Mouse (Mus musculus) heart, embryonic 10.5 days (tissue): ENCODE measurements around the gene Gse1. TPM values are rescaled to one million over a fixed set of nuclear protein-coding genes. Genes with fewer than 3 reads are reported as not detected.

Experiments
- DNase-seq: peaks from one replicate; pipeline ENCODE4 v3.0.0-alpha.2; 2017; ENCODE audit warnings: low spot score
- H3K27ac ChIP-seq: fragments of 300-500 bp; sonication (generic); 2 replicates; pipeline ENCODE4 v1.5.1; 2016; ENCODE audit warnings: mild to moderate bottlenecking
- H3K27me3 ChIP-seq: fragments of 300-500 bp; sonication (generic); 2 replicates; pipeline ENCODE4 v1.6.1; 2016; ENCODE audit warnings: mild to moderate bottlenecking; ENCODE audit not compliant: poor library complexity, insufficient read depth, severe bottlenecking
- H3K36me3 ChIP-seq: fragments of 300-500 bp; sonication (generic); 2 replicates; pipeline ENCODE4 v1.6.1; 2016; ENCODE audit warnings: mild to moderate bottlenecking, moderate library complexity
- H3K4me1 ChIP-seq: fragments of 300-500 bp; sonication (generic); 2 replicates; pipeline ENCODE4 v1.6.1; 2016; ENCODE audit warnings: mild to moderate bottlenecking
- H3K4me3 ChIP-seq: fragments of 300-500 bp; sonication (generic); 2 replicates; pipeline ENCODE4 v1.5.1; 2016; ENCODE audit warnings: mild to moderate bottlenecking, moderate library complexity
- H3K9me3 ChIP-seq: fragments of 300-500 bp; sonication (generic); 2 replicates; pipeline ENCODE4 v1.6.1; 2016; ENCODE audit warnings: mild to moderate bottlenecking, moderate library complexity
- WGBS: fragments of 180-500 bp; shearing (Covaris S2); methylation state at CpG from one replicate; pipeline ENCODE4 v1.1.7; 2016; 5-methylcytosine and 5-hydroxymethylcytosine counted together
- polyA plus RNA-seq: library from polyadenylated mRNA; unstranded; fragments of >200 nt; fragmentation: Nextera tagmentation; extraction: Ambion mirVana; gene quantifications from 2 replicates; pipeline ENCODE4 v1.2.1, GENCODE M21; 2016

Gene Gse1
- polyA plus RNA-seq, 1 experiment from 2014 or later = 13.7 TPM

DNA sequence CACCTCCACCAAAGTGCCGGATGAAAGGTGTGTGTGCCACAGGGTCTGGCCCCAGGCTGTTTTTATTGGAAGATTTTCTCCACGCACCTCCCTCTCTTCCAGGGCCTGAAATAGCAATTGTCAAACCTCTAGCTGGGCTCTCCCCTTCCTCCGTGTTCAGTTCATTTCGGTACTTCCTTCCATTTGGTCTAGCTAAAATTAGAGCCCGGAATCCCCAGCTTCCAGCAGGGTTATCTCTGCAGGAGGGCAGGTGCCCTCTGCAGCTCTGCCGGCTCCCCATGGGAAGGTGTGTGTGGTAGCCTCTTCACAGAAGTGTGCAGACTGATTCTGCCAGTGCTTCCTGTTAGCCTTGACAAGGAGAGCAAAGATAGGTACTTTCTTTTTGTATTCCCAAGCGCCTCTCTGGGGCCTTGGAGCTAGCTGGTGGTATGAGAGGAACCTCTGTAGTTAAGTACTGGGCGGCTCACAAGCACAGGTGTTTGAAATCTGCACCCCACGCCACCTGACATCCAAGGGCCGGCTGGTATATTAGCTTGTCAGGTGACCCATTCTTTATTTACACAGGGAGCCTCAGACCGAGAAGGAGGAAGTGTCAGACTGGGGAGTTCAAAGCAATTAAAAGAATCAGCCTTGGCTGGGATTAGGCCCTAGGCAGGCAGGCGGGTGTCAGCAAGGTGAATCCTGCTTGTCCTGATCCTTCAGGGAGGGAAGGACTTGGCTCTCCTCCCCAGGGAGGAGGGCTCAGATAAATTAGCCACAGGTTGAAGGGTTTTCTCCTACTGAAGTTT lies 262.3 kb downstream of the Gse1 start:
- Histone ChIP-seq H3K4me1 (peaks cover 86% of the 10 kb centered on the region), H3K27ac (peak overlapping the region; percentile 93), H3K36me3 (no peaks in the 10 kb centered on the region), H3K27me3 (no peaks in the 10 kb centered on the region), H3K9me3 (no peaks in the 10 kb centered on the region), H3K4me3 (peak overlapping the region; percentile 87)
- no peak for DNase-seq
- 11% methylated on average over 12 of the region's 12 CpGs for WGBS

DNA sequence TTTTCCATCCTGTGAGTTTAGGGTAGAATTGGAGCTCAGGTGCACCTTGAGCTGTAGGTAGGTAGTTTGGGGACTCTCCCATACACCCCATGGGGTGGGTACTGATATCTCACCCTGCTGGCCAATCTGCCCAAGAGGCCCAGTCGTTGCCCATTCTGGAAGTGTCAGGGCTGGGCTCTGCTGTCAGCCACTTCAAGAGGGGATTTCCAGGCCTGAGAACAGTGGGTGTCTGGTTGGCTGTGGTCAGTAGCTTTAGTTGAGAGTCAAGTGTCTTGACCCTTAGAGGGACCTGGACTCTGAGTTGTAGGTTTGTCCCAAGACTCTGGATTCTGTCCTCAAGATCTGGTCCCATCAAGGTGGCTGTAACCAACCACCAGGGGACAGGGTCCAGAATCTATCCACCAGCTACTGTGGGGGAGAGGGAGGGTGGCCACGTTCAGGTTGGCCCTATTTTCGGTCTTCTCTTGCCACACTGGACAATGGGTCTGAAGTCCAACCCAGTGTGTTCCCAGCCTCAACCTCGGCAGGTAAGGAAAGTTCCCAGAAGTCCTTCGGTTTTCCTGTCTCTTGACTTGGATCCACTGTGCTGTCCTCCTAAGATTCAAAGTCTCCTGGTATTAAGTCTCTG lies 263.0 kb downstream of the Gse1 start:
- DNase-seq = no peak
- Histone ChIP-seq H3K4me3 (peak overlapping the region; percentile 87), H3K4me1 (peaks cover 84% of the 10 kb centered on the region), H3K36me3 (no peaks in the 10 kb centered on the region), H3K9me3 (no peaks in the 10 kb centered on the region), H3K27ac (peak overlapping the region; percentile 93), H3K27me3 (no peaks in the 10 kb centered on the region)
- 60% methylated on average over 5 of the region's 5 CpGs for WGBS

DNA sequence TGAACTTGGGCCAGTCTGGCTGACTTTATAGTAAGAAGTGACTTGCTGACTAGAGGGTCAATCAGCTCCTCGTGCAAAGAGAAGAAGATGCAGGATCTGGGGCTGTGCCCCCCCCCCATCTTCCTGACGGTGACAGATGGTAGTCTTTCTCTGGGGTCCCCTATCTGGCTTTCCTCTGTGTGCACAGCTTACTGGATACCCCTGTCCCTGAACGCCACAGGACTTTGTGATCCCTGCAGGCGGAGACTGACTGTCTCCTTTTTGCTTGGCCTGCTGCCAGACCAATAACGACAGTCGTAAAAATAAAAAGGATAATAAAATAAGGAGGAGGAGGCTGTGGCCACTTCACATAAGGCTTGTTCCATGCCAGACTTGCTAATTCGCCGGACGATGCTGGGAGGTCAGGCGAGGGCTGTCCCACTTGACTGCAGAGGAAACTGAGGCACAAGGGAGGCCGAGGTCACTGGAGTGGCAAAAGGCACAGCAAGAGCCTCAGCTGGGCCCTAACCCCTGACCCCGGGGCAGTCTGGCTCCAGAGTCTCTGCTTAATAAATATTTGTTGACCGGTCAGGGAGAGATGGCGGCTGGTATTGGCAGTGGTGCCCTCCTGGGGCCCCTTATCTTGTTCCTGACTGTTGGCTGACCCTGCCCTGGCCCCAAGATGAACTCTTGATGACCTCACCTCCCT lies 264.1 kb downstream of the Gse1 start:
- Histone ChIP-seq H3K36me3 (no peaks in the 10 kb centered on the region), H3K27me3 (no peaks in the 10 kb centered on the region), H3K27ac (peak overlapping the region; percentile 84; the same call in 1 of the 2 replicates), H3K4me1 (peaks cover 84% of the 10 kb centered on the region), H3K9me3 (no peaks in the 10 kb centered on the region), H3K4me3 (peak overlapping the region; percentile 87)
- 40% methylated on average over 14 of the region's 14 CpGs for WGBS
- no peak for DNase-seq

DNA sequence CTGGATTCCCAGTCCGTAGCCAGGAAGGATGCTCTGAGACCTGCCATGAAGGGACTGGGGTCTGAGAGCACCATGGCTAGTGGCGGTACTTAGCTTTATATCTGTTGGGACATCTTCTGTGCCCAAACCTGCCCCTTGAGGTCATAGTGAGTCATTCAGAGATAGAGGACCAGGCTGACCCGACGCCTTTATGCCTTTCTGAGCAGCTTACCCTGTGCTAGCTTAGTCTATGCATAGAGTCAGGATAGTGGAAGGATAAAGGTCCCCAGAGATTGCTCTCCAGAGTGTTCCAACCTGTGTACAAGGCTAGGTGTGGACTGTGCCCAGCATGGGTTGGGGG lies 264.6 kb downstream of the Gse1 start:
- Histone ChIP-seq H3K27ac (peak overlapping the region; percentile 84; the same call in 1 of the 2 replicates), H3K4me1 (peaks cover 86% of the 10 kb centered on the region), H3K9me3 (no peaks in the 10 kb centered on the region), H3K4me3 (peak overlapping the region; percentile 22; the same call in 1 of the 2 replicates), H3K36me3 (no peaks in the 10 kb centered on the region), H3K27me3 (no peaks in the 10 kb centered on the region)
- DNase-seq = no peak
- WGBS = 20% methylated on average over 4 of the region's 4 CpGs

DNA sequence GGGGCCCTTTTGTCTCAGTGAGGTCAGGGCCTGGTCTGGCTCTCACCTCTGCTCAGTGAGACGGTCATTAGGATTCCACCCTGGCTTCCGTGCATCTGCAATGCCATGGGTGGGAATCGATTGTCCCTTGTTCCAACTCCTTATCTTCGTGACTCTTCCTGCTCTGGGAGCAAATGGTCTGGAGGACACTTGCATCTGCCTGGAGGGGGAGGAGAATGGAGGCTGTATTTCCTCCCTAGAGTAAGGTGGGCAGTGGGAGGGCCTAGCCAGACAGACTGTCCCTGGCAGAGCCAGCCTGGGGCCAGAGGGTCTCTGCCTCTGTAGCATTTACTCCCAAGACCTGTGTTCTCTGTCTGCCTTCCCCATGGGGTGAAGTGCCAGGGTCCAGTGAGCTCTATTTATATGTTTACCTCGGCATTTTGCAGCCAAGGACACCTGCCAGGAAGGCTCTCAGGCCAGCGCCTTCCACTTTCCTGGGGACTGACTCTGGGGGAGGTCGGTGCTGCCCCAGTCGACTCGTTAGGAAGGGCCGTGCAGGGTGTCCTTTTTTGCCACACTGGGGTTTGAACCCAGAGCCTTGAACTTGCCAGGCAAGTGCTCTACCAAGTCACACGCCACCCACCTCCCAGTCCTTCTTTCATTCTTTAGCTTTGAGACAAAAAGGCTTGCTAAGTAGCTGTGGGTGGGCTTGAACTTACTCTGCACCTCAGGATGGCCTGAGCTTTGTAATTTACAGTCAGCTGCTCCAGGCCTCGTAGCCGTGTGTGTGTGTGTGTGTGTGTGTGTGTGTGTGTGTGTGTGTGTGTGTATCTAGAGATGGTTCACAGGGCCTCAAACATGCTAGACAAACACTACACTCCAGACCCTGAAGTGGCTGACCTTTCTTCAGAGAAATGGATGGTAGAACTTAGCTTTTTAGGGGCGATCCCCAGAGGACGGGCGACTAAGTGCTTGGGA lies 265.5 kb downstream of the Gse1 start:
- Histone ChIP-seq H3K4me3 (peak overlapping the region; percentile 22; the same call in 1 of the 2 replicates), H3K9me3 (no peaks in the 10 kb centered on the region), H3K36me3 (no peaks in the 10 kb centered on the region), H3K27me3 (no peaks in the 10 kb centered on the region), H3K4me1 (peaks cover 96% of the 10 kb centered on the region), H3K27ac (peak overlapping the region; percentile 84)
- WGBS = 53% methylated on average over 16 of the region's 16 CpGs
- DNase-seq = no peak

DNA sequence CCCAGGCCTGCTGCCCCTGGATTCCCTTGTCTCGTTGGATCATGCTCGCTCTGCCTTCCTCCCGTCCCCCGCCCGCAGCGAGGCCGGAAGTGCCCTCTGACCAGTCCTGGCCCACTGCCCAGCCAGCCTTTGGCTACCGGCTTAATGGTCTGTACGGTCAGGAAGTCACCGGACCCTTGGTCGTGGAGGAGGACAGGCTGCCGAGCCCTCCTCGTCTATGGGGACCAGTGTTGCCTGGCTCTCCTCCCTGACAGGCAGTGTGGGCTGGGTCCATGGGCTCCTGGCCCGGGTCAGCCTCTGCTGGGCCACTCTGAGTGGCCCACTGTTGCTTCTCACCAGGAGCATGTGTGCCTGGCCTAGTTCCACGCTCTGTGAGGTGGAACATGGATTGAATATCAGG lies 266.6 kb downstream of the Gse1 start:
- 49% methylated on average over 15 of the region's 15 CpGs for WGBS
- Histone ChIP-seq H3K27ac (peak overlapping the region; percentile 84), H3K9me3 (no peaks in the 10 kb centered on the region), H3K4me3 (0 out of 2 replicates have a peak overlapping the region, but pooled peaks have one; percentile 31), H3K27me3 (no peaks in the 10 kb centered on the region), H3K4me1 (peaks cover 98% of the 10 kb centered on the region), H3K36me3 (no peaks in the 10 kb centered on the region)
- DNase-seq = no peak

DNA sequence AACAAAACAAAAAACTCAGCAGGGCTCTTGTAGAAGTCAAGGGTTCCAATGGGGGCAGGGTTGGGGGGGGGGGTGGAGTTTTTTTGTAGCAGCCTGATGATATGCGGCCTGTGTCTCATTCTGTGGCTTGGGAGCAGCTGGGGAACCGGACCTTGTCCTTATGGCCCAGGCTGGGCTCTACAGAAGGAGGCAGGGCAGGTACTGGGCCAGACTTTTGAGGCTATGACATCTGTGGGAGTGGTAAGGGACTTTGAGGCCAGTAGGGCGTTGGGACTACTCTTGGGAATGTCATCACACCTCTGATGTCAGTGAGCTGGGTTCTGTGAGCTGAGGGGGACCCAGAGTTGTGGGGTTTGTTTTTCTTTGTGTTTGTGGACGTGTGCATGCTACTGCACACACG lies 267.2 kb downstream of the Gse1 start:
- peak overlapping the region; percentile 84; the same call in 1 of the 2 replicates for H3K27ac ChIP-seq
- 65% methylated on average over 5 of the region's 5 CpGs for WGBS
- no peaks in the 10 kb centered on the region for H3K36me3 ChIP-seq
- no peaks in the 10 kb centered on the region for H3K9me3 ChIP-seq
- DNase-seq = no peak
- peaks cover 98% of the 10 kb centered on the region for H3K4me1 ChIP-seq
- H3K4me3 ChIP-seq = no peak overlapping the region
- H3K27me3 ChIP-seq = no peaks in the 10 kb centered on the region

DNA sequence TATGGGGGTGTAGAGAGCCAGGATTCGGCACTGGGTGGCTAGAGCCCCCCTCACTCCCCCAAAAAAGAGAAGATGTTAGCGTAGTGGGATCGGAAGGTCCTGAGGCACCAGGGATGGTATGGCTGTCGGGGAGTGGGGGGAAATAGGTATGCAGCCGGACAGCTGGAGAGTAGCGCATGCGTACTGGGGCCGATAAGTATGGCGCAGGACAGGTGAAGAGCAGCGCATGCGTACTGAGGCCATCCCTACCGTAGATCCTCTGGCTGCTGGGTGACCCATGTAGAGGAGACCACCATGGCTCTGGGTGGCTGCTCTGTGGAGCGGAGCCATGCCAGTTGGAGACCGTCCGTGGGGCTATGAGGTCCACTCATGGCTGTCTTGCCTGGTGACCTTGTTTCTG lies 268.2 kb downstream of the Gse1 start:
- no peak for DNase-seq
- H3K27me3 ChIP-seq = no peaks in the 10 kb centered on the region
- no peak overlapping the region for H3K4me3 ChIP-seq
- WGBS = 94% methylated on average over 15 of the region's 15 CpGs
- H3K4me1 ChIP-seq = peaks cover 98% of the 10 kb centered on the region
- no peaks in the 10 kb centered on the region for H3K36me3 ChIP-seq
- no peaks in the 10 kb centered on the region for H3K9me3 ChIP-seq
- peak overlapping the region; percentile 95; the same call in 1 of the 2 replicates for H3K27ac ChIP-seq

DNA sequence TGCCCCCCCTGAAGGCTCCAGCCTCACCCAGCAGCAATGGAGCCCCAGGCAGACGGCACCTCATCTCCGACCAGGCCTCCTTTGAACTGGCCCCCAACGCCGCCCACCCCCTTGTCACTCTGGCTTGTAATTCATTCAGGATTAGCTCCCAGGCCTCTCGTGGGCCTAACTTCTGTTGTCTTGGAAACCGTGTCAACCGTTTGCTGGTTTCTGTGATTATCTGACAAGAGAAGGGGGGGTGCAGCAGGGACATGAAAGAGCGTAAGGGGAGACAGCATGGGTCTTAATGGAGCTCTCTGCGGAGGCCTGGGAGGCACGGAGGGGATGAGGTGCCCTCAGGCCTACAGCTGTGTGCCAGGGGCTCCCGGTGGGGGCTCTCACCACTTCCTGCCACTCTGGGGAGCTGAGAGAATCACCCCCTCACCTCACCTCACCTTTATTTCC lies 269.3 kb downstream of the Gse1 start:
- no peak for DNase-seq
- peak overlapping the region; percentile 57 for H3K4me3 ChIP-seq
- H3K36me3 ChIP-seq = no peaks in the 10 kb centered on the region
- WGBS = 24% methylated on average over 11 of the region's 11 CpGs
- no peaks in the 10 kb centered on the region for H3K27me3 ChIP-seq
- H3K4me1 ChIP-seq = peaks cover 98% of the 10 kb centered on the region
- peak overlapping the region; percentile 95 for H3K27ac ChIP-seq
- no peaks in the 10 kb centered on the region for H3K9me3 ChIP-seq

DNA sequence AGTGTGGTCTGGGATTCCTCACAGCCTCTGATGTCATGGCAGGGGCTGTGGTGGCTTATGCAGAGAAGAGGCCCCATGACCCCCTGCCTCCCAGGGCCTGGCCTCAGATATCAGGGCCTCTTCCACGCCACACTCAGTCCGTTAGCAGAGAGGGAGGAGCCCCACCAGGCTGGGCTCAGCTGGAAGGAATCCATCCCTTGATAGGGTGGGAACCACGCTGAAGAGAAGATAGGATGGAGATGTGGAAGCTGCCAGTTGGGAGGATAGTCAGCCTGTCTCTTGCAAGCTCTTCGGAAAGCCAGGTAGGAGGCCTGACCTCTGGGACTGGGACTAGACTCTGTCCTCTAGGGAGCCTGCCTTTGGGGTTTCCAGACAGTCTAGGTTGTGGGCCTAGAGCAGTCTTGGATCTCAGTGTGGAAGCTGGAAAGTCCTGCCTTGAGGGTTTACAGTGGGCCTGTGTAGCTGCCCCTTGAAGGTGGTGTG lies 270.1 kb downstream of the Gse1 start:
- Histone ChIP-seq H3K36me3 (no peaks in the 10 kb centered on the region), H3K9me3 (no peaks in the 10 kb centered on the region), H3K4me1 (peaks cover 98% of the 10 kb centered on the region), H3K27me3 (no peaks in the 10 kb centered on the region), H3K27ac (peak overlapping the region; percentile 95), H3K4me3 (peak overlapping the region; percentile 57)
- peak; percentile 96 for DNase-seq
- 6% methylated on average over 4 of the region's 4 CpGs for WGBS

DNA sequence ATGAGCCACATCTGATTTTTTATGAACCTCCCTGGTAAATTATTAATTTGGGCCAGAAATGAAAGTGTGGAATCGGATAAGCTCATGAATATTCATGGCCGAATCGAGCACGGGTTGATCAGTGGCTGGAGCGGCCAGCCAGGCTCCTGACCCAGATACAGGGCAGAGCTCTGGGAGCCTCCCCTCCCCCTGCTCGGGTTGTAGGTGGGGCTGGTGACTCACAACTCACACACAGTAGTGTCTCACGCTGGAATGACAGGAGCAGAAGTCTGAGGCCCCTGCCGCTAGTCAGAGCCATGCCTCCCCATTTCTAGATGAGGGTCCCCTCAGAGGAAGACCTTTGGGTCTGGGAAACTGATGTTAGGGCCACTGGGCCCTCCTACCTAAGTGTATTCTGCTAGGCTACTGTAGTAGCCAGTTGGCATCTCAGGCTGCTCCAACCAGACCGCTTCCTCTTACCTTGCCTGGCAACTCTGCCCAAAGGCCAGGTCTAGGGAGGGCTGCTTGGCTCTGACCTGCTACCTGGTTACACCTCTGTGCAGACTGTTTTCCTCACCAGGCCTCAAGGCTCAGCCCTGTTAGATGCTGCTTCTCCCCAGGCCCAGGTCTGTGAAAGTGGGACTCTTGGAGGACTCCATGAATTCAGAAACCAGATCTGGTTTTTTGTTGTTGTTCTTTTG lies 270.8 kb downstream of the Gse1 start:
- Histone ChIP-seq H3K36me3 (no peaks in the 10 kb centered on the region), H3K4me3 (peak overlapping the region; percentile 57), H3K27me3 (no peaks in the 10 kb centered on the region), H3K4me1 (peaks cover 98% of the 10 kb centered on the region), H3K27ac (peak overlapping the region; percentile 95), H3K9me3 (no peaks in the 10 kb centered on the region)
- DNase-seq = peak; percentile 95
- WGBS = 10% methylated on average over 9 of the region's 9 CpGs
